Mouse (Mus musculus) left cerebral cortex, adult 2 months (tissue): ENCODE results near the gene Calhm6. TPM values are rescaled to one million over a fixed set of nuclear protein-coding genes. Genes with fewer than 3 reads are reported as not detected.

Experiments
- DNase-seq, 2 experiments: peaks; one replicate each; pipeline ENCODE4 v3.0.0; 2021 to 2022; ENCODE audit warnings: low spot score in 2 of 2, mixed read lengths in 1 of 2; ENCODE audit errors: extremely low spot score in 1 of 2
- H3K27ac ChIP-seq: fragments of 200-600 bp; 2 replicates; pipeline ENCODE4 v1.8.1; 2022
- H3K4me3 ChIP-seq: fragments of 200-600 bp; 2 replicates; pipeline ENCODE4 v1.8.1; 2022
- CTCF ChIP-seq: fragments of 200-600 bp; IDR thresholded peaks from 2 replicates; pipeline ENCODE4 v1.8.1; 2022; ENCODE audit warnings: antibody characterized with exemption, mild to moderate bottlenecking, moderate library complexity
- intact Hi-C: fragments of 180-260 bp; cut with DNase I; formaldehyde crosslinking; loops from one replicate; pipeline ENCODE4 v1.15.1; 2025
- long read RNA-seq, 2 experiments: library from polyadenylated mRNA; stranded (forward); transcript quantifications; one replicate each; pipeline ENCODE4 v2.0.0; 2021; ENCODE audit warnings: borderline mapping rate in 2 of 2
- total RNA-seq, 2 experiments: library from RNA; stranded (reverse); gene quantifications; 2 replicates each; pipeline ENCODE4 v1.2.3; 2021

Calhm6 gene
- total RNA-seq = under 1 TPM in 1 of 2 experiments, not detected in 1; 0.33 TPM
- long read RNA-seq, experiment 1 = 0 reads
- long read RNA-seq, experiment 2 = 0 reads

DNA sequence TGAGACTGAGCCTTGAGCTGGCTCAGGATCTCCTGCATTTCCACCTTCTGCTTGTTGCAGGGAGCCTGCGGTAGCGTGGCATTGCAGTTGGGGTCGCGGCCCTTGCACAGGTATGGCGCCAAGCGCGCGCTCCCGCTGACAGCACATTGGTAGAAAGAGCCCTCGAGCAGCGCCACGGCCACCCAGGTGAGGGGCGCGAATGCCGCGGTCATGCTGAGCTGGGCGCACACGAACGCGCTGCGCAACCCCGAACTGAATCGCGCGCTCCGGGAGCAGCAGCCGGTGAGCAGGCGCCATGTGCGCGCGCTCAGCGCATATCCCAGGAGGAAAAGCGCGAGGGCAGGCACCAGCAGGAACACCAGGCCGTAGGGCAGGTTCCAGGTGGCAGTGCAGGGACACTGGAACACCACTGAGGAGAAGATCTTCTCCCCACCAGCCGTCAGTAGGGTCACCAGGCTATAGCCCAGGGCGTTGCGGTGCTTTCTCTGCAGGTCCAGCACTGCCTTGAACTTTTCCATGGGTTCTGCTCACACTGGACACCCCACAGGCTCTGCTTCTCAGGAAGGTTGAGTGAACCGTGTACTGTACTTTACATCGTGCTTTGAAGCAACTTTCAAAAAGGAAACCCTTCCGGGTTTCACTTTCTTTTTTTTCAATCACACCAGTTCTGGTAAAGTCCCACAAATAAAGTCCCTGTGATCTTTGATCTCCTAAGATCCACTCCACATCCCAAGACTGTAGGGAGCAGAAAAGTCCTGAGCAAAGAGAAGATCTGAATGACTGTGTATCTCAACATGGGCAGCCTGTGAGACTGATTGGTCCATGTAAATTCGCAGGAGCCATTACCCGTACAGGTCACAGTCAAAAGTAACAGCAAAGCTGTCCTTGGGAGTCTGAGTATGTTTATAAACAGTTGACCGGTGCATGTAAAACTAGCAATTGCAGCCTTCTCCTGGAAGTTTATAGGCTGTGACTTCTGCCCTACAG lies at the start of gene Calhm6:
Gene Calhm6, minus strand, starts transcription at position 593 of the 987 bp plus-strand sequence.
- intact Hi-C loops = no loop called here
- H3K4me3 ChIP-seq = peak within 1 kb of the TSS; percentile 58

DNA sequence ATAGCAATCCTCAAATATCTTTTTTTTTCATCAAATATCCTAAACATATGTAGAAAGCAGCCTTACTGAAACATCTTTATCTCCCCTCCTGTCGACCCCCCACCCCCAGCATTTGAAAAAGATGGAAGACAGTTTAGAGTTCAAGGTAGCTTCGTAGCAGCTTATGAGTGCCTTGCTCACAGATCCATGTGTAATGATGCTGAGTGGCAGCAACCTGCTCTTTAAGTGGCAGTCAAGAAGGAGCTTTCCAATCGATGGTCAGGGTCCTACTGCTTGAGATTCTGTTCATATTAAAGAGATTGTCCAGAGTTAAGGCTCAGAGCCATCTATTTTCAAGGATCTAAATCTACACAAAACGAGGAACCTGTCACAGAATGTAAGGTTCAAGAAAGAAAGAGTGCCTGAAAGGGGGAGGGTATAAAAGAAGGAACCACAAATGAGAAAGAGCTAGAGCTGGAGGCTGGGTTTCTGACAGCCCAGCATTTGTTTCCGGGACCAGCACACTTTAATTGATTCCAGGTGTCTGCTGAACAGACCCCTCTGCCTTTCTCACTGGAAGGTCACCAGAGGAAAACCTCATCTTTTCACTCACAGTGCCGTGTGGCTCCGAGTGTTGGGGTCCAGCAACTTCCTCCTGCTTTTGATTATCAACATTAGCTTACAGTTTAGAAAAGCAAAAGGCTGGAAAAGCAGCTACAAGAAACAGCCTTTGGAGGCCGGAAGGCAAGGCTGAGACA lies 48.3 kb upstream of the Calhm6 start:
- H3K27ac ChIP-seq = no peak overlapping the region
- no peak for TF ChIP-seq CTCF
- no peak for DNase-seq
- no peak overlapping the region for H3K4me3 ChIP-seq
- intact Hi-C loops = no loop called here

More for the DNA sequence above, at the start of gene Calhm6:
- no peak for TF ChIP-seq CTCF
- peak; percentile 39 to 47 for DNase-seq
- H3K27ac ChIP-seq = peak within 1 kb of the TSS; percentile 28; the same call in 1 of the 2 replicates

DNA sequence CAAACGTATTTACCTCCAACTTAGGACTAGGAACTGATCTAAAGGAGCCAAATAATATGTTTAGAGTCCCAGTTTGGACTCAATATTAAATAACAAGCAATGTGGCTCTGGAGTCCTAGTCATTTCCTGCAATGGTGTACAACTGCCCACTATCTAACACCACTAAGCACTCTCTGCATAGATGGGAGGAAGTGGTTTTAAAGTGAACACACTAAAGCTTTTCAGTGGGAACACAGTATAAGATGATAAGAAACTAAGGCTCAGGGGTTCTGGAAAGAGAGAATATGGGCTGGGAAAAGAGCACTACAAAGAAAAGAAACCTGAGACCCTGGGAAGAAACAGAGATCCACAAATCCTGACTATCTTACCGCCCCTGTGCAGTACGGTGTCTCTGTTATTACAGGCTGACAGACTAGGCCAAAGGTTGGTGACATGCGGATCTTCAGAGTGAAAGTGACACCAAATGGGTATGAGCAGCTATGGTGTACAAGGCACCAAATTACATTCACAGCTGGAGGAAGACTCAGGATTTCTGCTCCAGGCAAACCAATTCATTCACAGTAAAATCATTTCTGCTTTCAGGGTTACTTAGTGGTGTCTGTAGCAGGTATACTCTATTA lies 45.0 kb upstream of the Calhm6 start:
- no peak overlapping the region for H3K4me3 ChIP-seq
- no peak overlapping the region for H3K27ac ChIP-seq
- no peak for TF ChIP-seq CTCF
- DNase-seq = no peak
- intact Hi-C loops = no loop called here

DNA sequence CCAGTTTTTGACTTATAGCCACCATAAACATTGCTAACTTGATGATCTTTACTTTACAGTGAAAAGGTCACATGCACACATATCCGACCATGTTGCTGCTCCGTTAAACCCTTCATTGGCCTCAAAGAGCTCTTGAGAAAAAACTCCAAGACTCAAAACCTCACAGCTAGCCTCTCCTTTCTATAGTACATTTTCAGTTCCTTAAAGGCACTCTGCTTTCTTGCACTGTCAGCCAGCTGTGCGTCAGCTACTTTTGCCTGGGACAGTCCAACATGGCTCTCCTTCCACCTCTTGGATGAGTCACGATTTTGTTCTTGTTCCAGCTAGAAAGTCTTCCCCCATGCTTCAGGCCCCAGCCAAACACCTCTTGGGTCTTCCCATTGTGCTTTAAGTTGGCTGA lies 43.9 kb upstream of the Calhm6 start:
- no peak overlapping the region for H3K27ac ChIP-seq
- no peak for DNase-seq
- intact Hi-C loops = no loop called here
- no peak for TF ChIP-seq CTCF
- no peak overlapping the region for H3K4me3 ChIP-seq

DNA sequence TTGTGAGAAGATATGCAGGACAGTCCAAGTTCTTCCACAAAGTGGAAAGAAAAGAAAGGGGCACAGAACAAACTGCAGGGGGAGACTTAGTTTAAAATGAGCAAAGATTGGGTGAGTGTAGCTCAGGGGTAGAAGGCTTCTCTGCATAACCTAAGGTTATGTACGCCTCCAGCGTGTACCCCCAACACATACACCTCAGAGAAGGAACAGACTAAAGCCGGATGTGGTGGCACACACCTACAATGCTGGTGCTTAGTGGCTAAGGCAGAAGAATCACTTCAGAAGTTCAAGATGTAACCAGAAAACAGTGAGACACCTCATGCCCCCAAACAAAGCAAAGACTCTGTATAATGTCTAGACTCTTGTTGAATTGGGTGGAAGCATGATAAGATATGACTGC lies 43.4 kb upstream of the Calhm6 start:
- intact Hi-C loops = no loop called here
- Histone ChIP-seq H3K27ac (no peak overlapping the region), H3K4me3 (no peak overlapping the region)
- no peak for DNase-seq
- no peak for TF ChIP-seq CTCF

DNA sequence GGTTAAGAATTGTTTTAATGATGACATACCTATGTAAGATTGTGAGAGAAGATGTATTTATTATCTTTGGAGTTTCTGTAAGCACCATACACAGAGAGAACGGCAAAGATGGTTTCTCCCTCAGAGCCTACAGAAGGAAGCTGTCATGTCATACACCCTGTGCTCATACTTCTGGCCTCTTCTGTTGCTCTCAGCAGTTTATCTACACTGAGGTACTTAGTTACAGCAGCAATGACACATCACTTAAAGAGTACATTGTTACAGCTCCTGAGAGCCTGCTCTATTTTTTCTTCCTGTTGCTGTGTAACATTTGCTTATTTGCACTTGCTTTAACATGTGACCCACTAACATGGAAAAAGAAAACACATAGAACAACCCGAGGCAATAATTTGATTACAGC lies 39.2 kb upstream of the Calhm6 start:
- intact Hi-C loops = no loop called here
- H3K4me3 ChIP-seq = no peak overlapping the region
- no peak for DNase-seq
- TF ChIP-seq CTCF = no peak
- no peak overlapping the region for H3K27ac ChIP-seq

DNA sequence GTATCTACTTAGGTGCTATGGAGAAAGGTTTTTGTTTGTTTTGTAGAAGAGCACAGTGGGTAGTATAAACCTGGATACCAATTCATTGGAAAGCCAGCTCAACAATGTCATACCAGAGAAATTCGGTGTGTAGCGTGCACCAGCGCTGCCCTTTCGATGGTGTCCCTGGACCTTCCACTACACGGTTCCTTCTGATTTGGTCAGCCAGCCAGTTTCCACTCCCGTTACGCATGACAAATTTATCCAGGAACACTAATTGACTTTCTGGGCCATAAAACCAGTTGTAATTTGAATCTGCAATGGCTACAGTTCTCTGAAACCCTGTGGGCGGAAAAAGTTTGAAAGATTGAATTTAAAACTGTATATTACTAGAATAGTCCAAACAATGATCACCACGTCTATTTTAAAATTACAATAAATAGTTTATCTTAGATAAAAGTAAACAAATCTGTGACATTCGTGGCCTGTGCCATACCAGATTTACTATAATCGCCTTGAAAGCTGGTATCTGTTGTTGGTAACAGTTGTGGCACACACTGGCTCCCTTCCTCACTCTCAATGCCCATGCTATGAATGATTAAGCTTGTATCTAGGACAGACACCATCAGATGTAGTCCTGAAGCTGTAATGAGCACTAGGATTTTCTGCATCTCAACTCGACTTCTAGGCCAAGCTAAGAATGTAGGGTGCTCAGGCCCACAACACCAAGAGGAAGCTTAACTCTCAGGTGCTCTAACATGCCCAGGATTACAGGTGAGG lies 28.2 kb upstream of the Calhm6 start:
- no peak overlapping the region for H3K27ac ChIP-seq
- no peak overlapping the region for H3K4me3 ChIP-seq
- DNase-seq = no peak
- TF ChIP-seq CTCF = no peak
- intact Hi-C loops = no loop called here

DNA sequence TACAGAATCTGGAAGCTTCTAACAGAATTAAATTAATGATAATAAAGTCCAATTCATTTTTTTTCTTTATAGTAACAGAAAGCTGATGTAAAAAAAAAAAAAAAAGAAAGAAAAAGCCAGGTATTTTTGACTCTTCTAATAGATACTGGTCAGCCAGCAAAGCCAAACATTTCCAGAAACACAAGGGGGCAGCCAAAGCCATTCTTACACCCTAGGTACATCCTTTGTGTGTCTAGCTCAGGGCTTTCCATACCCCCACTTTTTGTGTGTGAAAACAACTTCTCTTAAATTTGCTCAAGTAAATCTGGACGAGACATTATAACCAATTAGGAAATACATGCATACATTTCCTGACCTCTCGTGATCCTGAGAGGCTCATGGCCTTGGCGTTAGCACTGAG lies 24.0 kb upstream of the Calhm6 start:
- peak; percentile 35 for TF ChIP-seq CTCF
- H3K4me3 ChIP-seq = no peak overlapping the region
- intact Hi-C loops = loop anchor here (1.0 kb wide), 1 partner anchor 128 kb away; no protein-coding TSS in a partner anchor
- H3K27ac ChIP-seq = no peak overlapping the region
- no peak for DNase-seq

DNA sequence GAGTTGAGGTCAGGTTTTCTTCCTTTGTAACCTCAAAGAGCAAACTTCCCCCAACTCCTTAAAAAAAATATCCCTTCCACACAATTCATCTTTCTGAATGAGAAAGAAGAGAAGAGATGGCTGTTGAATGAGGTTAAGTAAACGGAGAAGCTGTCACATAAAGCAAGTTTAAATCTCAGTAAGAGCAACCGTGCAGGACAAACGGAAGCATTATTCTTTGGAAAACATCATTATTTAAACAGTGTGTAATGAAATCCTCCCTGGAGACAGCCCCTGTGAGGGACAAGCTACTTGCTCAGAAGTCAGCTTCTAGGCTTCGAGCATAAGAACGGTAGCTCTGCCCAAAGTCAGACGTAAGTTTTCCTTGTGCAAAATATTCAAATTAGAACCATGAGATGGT lies 22.7 kb upstream of the Calhm6 start:
- no peak overlapping the region for H3K27ac ChIP-seq
- intact Hi-C loops = no loop called here
- no peak for DNase-seq
- TF ChIP-seq CTCF = no peak
- H3K4me3 ChIP-seq = no peak overlapping the region

DNA sequence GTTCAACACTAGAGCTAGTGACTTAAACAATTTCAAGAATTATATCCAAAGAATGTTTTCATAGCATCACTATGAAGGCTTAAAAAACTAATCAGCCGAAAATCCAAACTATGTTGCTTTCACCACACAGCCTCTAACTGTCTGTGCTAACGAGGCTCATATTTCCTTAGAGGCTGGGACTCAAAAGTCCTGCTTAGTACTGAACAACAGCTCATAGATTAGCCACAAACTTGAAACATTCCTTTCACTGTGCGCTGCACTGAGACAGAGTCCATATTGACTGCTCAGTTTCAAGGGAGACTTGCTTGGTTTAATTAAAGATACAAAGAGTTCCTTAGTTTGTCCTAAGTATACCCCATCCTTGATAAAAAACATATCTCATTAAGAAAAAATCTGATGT lies 22.0 kb upstream of the Calhm6 start:
- DNase-seq = no peak
- H3K4me3 ChIP-seq = no peak overlapping the region
- H3K27ac ChIP-seq = no peak overlapping the region
- intact Hi-C loops = loop anchor here (5.0 kb wide), 1 partner anchor 178 kb away; no protein-coding TSS in a partner anchor
- no peak for TF ChIP-seq CTCF

DNA sequence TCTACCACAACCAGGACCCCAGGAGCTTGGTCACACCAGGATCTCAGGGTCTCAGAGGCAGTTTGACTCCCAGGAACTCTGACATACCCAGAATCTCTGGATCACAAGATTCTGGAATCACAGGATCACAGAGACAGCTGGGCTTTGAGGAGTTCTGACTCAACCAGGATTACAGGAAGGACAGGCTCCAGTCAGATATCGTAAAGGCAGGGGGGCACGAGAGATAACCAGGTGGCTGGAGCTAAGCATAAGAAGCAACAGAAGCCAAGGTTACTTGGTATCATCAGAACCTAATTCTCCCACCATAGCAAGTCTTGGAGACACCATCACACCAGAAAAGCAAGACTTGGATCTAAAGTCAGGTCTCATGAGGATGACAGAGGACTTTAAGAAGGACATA lies 13.9 kb upstream of the Calhm6 start:
- Histone ChIP-seq H3K4me3 (no peak overlapping the region), H3K27ac (no peak overlapping the region)
- no peak for DNase-seq
- no peak for TF ChIP-seq CTCF
- intact Hi-C loops = no loop called here
